Mouse (Mus musculus) embryonic facial prominence, embryonic 10.5 days (tissue): Measurements from ENCODE around the gene Cdc42bpb. TPM values are rescaled to one million over a fixed set of nuclear protein-coding genes. Genes with fewer than 3 reads are reported as not detected.

Experiments used
- DNase-seq: peaks from one replicate; pipeline ENCODE4 v3.0.0-alpha.2; 2017; ENCODE audit warnings: low spot score
- H3K27ac ChIP-seq: fragments of 300-500 bp; sonication (generic); replicated peaks from 2 replicates; pipeline ENCODE4 v1.5.1; 2016; ENCODE audit warnings: mild to moderate bottlenecking
- H3K27me3 ChIP-seq: fragments of 300-500 bp; sonication (generic); replicated peaks from 2 replicates; pipeline ENCODE4 v1.6.1; 2016; ENCODE audit warnings: low read depth, mild to moderate bottlenecking; ENCODE audit not compliant: poor library complexity, severe bottlenecking
- H3K36me3 ChIP-seq: fragments of 300-500 bp; sonication (generic); replicated peaks from 2 replicates; pipeline ENCODE4 v1.6.1; 2016; ENCODE audit warnings: mild to moderate bottlenecking, moderate library complexity
- H3K4me1 ChIP-seq: fragments of 300-500 bp; sonication (generic); 2 replicates; pipeline ENCODE4 v1.6.1; 2016
- H3K4me3 ChIP-seq: fragments of 300-500 bp; sonication (generic); 2 replicates; pipeline ENCODE4 v1.5.1; 2016; ENCODE audit warnings: mild to moderate bottlenecking, moderate library complexity
- H3K9me3 ChIP-seq: fragments of 300-500 bp; sonication (generic); 2 replicates; pipeline ENCODE4 v1.6.1; 2016; ENCODE audit warnings: mild to moderate bottlenecking
- WGBS: fragments of 180-500 bp; shearing (Covaris S2); methylation state at CpG from one replicate; pipeline ENCODE4 v1.1.7; 2016; 5-methylcytosine and 5-hydroxymethylcytosine counted together
- polyA plus RNA-seq: library from polyadenylated mRNA; unstranded; fragments of >200 nt; fragmentation: Nextera tagmentation; extraction: Ambion mirVana; gene quantifications from 2 replicates; pipeline ENCODE4 v1.2.1, GENCODE M21; 2016

Gene Cdc42bpb
- polyA plus RNA-seq, 1 experiment from 2014 or later: 32.7 TPM

DNA sequence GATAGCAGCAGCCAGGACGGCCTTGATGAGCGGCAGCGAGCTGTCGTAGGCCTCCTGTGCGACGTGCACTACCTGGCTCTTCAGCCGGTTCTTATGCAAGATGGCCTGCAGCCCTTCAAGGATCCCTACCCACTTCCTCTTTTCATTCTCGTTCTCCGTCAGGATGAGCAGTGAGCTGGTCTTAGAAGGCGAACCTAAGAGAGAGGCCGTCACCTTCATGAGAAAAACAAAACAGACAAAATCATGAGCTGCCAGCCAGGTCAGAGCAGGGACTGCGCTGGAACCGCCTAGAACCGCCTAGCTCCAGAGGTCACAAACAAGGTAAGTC lies 75.5 kb downstream of the Cdc42bpb start:
- Histone ChIP-seq H3K4me3 (no peak overlapping the region), H3K27ac (no peak overlapping the region), H3K36me3 (peaks cover 97% of the 10 kb centered on the region), H3K9me3 (no peaks in the 10 kb centered on the region), H3K27me3 (no peaks in the 10 kb centered on the region), H3K4me1 (no peaks in the 10 kb centered on the region)
- WGBS: 93% methylated on average over 14 of the region's 14 CpGs
- DNase-seq: no peak

DNA sequence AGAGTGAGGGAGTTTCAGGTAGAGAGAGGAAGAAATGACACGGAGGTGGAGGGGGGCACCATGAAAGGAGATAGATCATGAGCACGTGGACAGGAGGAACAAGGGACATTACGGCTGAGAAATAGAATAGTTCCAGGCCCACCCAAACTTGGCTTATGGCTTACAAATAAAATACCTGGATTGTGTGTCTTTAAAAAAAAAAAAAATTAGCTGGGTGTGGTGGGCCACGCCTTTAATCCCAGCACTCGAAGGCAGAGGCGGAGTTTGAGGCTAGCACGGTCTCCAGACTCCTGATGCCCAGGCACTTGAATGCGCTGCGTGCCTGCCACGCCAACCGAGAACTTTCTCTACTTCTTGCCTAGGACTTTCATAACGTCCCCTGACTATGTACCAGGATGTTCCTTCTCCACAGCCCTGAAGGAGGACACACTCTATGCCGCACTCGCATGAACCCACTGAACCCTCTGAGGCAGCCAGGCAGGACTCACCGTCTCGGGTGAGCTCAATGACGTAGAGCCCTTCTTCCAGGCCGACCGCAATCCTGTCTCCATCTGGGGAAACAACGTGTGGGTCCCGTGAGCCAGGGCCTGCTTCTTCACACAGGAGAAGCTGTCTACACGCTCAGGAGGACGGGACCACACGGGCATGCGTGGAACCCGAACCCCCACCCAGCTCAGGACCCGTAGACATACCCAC lies 76.0 kb downstream of the Cdc42bpb start:
- peaks cover 97% of the 10 kb centered on the region for H3K36me3 ChIP-seq
- no peak for DNase-seq
- H3K4me1 ChIP-seq: no peaks in the 10 kb centered on the region
- H3K4me3 ChIP-seq: no peak overlapping the region
- H3K27me3 ChIP-seq: no peaks in the 10 kb centered on the region
- H3K27ac ChIP-seq: no peak overlapping the region
- 95% methylated on average over 27 of the region's 27 CpGs for WGBS
- no peaks in the 10 kb centered on the region for H3K9me3 ChIP-seq

DNA sequence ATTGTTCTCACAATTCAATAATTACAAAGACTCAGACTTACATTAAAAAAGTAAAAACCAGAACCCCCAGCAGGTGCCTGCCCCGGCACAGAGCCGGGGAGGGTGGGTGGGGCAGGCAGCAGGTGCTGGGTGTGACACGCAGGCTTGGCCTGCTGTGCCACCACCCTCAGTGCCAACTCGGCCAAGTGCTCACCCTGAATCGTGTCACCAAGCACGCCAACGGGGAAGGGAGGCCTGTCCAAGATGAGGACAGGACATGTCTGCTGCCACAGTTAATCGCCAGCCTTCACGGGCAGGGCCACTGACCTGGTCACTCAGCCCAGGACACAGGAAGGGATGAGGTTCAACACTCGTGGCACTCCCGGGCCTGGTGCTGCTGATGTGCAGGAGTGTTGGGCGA lies 84.5 kb downstream of the Cdc42bpb start:
- no peak overlapping the region for H3K27ac ChIP-seq
- peaks cover 12% of the 10 kb centered on the region for H3K4me1 ChIP-seq
- no peaks in the 10 kb centered on the region for H3K27me3 ChIP-seq
- no peak overlapping the region for H3K4me3 ChIP-seq
- H3K36me3 ChIP-seq: peaks cover 80% of the 10 kb centered on the region
- no peaks in the 10 kb centered on the region for H3K9me3 ChIP-seq
- WGBS: 93% methylated on average over 12 of the region's 12 CpGs
- DNase-seq: no peak

DNA sequence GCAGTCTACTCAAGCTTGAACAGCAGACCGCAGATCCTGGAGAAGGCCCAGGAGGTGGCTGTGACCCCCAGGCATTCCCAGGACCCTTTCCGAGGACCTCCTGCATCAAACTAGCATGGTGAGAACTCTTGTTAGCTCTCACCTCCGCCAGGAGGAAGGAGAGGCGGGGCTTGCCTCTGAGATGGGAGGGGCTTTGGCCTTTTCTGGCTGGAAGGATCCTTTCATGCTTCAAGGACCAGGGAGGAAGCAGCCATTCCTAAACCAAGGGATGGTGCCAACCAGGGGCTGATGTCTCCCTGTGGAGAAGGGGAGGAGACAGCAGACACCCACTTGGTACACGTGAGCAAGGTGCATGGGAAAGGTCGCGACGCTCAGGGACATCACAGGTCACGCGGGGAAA lies 93.0 kb downstream of the Cdc42bpb start:
- WGBS: 23% methylated on average over 10 of the region's 10 CpGs
- DNase-seq: peak; percentile 36
- Histone ChIP-seq H3K9me3 (no peaks in the 10 kb centered on the region), H3K27ac (peak overlapping the region; percentile 24; the same call in 1 of the 2 replicates), H3K36me3 (no peaks in the 10 kb centered on the region), H3K27me3 (no peaks in the 10 kb centered on the region; the same call in 1 of the 2 replicates), H3K4me1 (peaks cover 35% of the 10 kb centered on the region), H3K4me3 (peak overlapping the region; percentile 45)

DNA sequence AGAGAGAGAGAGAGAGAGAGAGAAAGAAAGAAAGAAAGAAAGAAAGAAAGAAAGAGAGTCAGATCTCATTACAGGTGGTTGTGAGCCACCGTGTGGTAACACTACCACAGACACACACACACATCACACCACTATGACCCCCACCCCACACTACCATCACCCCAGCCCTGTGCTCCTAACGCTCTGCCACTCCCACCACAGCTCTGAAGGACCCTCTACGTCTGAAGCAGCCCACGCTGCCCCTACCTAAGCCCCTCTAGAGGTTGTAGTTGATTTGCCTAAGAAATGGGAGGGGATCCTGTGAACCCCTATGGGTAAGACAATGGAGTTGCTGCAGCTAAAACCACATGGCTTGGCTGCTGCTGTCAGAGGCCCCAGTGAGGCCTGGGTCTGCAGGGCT lies 93.9 kb downstream of the Cdc42bpb start:
- Histone ChIP-seq H3K27ac (no peak overlapping the region), H3K36me3 (no peaks in the 10 kb centered on the region), H3K27me3 (no peaks in the 10 kb centered on the region; the same call in 1 of the 2 replicates), H3K4me3 (no peak overlapping the region), H3K9me3 (no peaks in the 10 kb centered on the region; the same call in 1 of the 2 replicates), H3K4me1 (peaks cover 26% of the 10 kb centered on the region)
- no peak for DNase-seq
- 72% methylated on average over 4 of the region's 4 CpGs for WGBS

DNA sequence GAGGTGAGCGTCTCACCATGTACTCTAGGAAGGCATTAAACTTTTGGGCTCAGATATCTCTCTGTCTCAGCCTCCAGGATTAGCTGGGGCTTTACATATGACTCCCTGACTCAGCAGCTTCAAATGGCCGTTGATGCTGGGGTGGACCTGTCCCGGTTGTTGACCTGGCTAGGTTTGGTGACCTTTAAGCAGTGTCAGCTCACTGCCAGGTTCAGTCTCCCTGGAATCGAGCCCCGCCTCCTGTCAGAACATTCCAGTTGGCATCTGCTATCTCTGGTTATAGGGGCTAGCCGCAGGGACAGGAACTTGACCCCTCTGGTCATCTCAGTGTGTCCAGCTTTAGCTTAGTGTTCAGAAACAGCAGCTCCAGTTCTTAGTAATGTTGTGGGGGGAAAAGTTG lies 101.1 kb downstream of the Cdc42bpb start:
- DNase-seq: no peak
- Histone ChIP-seq H3K27me3 (peaks cover 64% of the 10 kb centered on the region), H3K27ac (no peak overlapping the region), H3K4me3 (no peak overlapping the region), H3K9me3 (no peaks in the 10 kb centered on the region; the same call in 1 of the 2 replicates), H3K36me3 (no peaks in the 10 kb centered on the region), H3K4me1 (peaks cover 31% of the 10 kb centered on the region)
- WGBS: 48% methylated on average over 6 of the region's 6 CpGs

DNA sequence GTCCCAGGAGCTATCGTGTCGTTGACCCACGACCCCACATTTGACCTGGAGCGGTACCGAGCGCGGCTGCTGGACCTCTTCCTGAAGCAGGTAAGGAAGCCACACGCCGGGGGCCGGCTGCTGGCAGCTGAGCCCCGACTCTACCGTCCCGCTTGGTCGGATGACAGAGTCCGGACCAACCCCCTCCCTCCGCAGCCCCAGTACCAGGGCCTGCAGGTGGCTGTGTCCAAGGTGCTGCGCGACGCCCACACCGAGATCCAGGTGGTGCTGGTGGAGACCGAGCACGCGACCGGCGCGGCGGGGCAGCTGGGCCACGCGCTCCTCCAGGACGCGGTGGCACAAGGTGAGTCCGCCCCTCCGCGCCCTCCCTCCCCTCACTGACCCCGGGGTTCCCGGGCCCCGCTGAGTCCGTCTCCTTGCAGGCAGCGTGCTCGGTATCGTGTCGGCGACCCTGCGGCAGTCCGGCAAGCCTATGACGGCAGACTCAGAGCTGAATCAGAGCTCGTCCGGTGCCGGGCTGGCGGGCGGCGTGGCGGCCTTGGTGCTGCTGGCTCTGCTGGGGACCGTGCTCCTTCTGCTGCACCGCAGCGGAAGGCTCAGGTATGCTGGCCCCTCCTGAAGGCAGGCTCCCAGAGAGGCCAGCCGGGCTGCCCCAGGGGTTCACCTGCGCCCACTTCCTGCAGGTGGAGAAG lies 102.2 kb downstream of the Cdc42bpb start:
- Histone ChIP-seq H3K9me3 (no peaks in the 10 kb centered on the region; the same call in 1 of the 2 replicates), H3K4me3 (peak overlapping the region; percentile 56), H3K27ac (no peak overlapping the region), H3K36me3 (no peaks in the 10 kb centered on the region), H3K4me1 (peaks cover 38% of the 10 kb centered on the region), H3K27me3 (peaks cover 75% of the 10 kb centered on the region)
- DNase-seq: peak; percentile 59
- WGBS: under 1% methylated on average over 58 of the region's 58 CpGs

DNA sequence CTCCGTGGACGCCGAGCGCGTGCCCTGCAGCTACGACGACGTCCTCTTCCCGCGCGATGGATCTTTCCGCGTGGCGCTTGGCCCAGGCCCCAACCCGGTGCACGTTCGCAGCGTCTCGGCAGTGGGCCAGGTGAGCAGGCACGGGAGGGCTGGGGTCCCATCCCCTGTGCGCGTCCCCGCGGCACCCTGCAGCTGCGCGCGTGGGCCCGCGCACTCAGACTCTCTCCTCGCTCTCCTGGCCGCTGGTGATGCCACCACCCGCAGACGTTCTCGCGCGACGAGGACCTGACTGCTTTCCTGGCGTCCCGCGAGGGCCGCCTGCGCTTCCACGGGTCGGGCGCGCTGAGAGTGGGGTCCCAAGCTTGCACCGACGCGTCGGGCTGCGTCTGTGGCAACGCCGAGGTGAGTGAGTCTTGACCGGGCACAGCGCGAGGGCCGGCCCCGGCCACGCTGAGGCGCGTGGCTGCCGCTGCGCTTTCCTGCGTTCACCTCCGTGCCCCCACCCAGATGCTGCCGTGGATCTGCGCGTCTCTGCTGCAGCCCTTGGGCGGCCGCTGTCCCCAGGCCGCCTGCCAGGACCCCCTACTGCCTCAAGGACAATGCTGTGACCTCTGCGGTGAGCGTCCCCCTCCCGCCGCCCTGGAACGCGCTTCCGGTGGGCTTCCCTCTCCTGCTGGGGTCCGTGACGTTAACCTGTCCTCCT lies 102.9 kb downstream of the Cdc42bpb start:
- H3K4me1 ChIP-seq: peaks cover 38% of the 10 kb centered on the region
- 3% methylated on average over 80 of the region's 80 CpGs for WGBS
- no peaks in the 10 kb centered on the region; the same call in 1 of the 2 replicates for H3K9me3 ChIP-seq
- H3K4me3 ChIP-seq: peak overlapping the region; percentile 56
- DNase-seq: peak; percentile 34
- no peaks in the 10 kb centered on the region for H3K36me3 ChIP-seq
- peaks cover 82% of the 10 kb centered on the region for H3K27me3 ChIP-seq
- H3K27ac ChIP-seq: 0 out of 2 replicates have a peak overlapping the region, but pooled peaks have one; percentile 52

DNA sequence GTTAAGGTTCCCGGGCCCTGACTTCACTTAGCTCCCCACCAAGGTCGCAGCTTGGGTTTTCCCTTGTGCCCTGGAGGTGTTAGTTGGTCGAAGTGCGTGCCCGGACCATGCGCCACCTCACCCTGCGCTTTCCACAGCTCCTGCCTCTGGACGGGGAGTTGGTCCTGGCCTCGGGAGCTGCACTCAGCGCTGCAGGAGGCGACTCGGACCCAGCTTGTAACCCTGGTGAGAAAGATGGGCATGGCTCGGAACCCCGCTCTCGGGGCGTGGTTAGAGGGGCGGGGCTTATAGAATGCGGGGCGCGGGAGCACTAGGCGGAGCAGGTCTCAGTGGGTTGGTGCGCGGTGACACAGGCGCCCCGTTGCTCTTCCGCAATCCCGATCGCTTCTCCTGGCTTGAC lies 103.5 kb downstream of the Cdc42bpb start:
- peak overlapping the region; percentile 56 for H3K4me3 ChIP-seq
- peak; percentile 45 for DNase-seq
- H3K4me1 ChIP-seq: peaks cover 38% of the 10 kb centered on the region
- 3% methylated on average over 28 of the region's 28 CpGs for WGBS
- H3K9me3 ChIP-seq: no peaks in the 10 kb centered on the region; the same call in 1 of the 2 replicates
- no peaks in the 10 kb centered on the region for H3K36me3 ChIP-seq
- peaks cover 88% of the 10 kb centered on the region for H3K27me3 ChIP-seq
- no peak overlapping the region for H3K27ac ChIP-seq

DNA sequence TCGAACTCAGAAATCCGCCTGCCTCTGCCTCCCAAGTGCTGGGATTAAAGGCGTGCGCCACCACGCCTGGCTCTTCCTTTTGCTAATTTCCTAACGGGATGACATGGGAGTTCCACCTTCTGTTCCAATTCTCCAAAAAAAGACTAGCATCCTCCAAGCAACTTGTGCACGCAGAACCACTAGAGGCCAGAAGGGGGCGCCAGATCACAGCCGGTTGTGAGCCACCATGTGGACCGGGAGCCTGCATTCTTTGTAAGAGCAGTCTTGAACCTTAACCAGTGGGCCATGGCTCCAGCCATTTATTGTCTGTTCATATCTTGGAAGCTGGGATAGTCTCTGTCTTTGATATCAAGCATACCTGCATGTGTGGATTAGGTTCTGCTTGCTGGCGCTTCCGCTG lies 105.1 kb downstream of the Cdc42bpb start:
- Histone ChIP-seq H3K9me3 (no peaks in the 10 kb centered on the region), H3K36me3 (no peaks in the 10 kb centered on the region; the same call in 1 of the 2 replicates), H3K4me1 (peaks cover 51% of the 10 kb centered on the region), H3K27ac (no peak overlapping the region), H3K4me3 (no peak overlapping the region), H3K27me3 (peaks cover 96% of the 10 kb centered on the region)
- WGBS: 18% methylated on average over 12 of the region's 12 CpGs
- peak; percentile 87 for DNase-seq

DNA sequence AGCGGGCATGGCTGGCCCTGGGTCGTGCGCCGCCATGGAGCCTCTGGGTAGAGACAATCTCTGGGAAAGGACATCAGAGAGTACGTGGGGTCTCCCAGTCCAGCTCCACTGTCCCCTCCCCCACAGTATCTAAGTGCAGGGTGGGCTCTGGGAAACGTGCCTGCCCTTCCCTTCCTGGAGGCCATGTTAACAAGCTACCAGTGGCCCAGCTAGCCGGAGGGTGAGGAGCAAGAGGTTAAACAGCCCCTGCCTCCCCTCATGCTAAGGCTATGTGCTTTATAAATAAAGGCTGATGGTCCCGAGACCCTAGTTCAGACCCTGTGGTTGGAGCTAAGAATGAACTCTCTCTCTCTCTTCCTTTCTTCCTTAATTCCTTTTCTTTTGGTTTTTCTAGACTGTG lies 105.6 kb downstream of the Cdc42bpb start:
- H3K27ac ChIP-seq: no peak overlapping the region
- WGBS: 15% methylated on average over 8 of the region's 8 CpGs
- no peaks in the 10 kb centered on the region for H3K9me3 ChIP-seq
- peaks cover 91% of the 10 kb centered on the region for H3K27me3 ChIP-seq
- no peaks in the 10 kb centered on the region; the same call in 1 of the 2 replicates for H3K36me3 ChIP-seq
- H3K4me3 ChIP-seq: peak overlapping the region; percentile 36
- H3K4me1 ChIP-seq: peaks cover 52% of the 10 kb centered on the region
- DNase-seq: no peak

DNA sequence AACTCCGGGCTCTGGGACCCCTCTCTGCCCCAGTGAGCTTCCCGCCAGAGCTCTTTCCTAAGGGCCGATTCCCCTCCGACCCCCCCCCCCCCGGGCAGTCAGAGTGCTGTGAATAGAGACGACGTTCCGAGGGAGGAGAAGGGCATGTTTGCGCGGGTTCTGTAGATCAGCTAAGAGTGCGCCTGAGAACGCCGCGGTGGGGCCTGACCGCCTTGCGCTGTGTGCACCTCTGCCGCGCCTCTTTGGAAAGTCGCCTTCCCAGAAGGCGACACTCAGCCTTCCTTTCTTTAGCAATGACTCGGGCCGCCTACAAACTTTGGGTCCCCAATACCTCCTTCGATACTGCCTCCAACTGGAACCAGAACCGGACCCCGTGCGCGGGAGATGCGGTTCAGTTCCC lies 106.1 kb downstream of the Cdc42bpb start:
- Histone ChIP-seq H3K27me3 (peaks cover 86% of the 10 kb centered on the region), H3K9me3 (no peaks in the 10 kb centered on the region), H3K4me3 (peak overlapping the region; percentile 36), H3K4me1 (peaks cover 52% of the 10 kb centered on the region), H3K36me3 (no peaks in the 10 kb centered on the region; the same call in 1 of the 2 replicates), H3K27ac (no peak overlapping the region)
- peak; percentile 42 for DNase-seq
- WGBS: 7% methylated on average over 28 of the region's 28 CpGs
